Mouse (Mus musculus) liver, postnatal 0 days (tissue): ENCODE results near the gene Igsf3. TPM values are rescaled to one million over a fixed set of nuclear protein-coding genes. Genes with fewer than 3 reads are reported as not detected.

Source experiments
- ATAC-seq: fragments of 200-750 bp; cut with Nextera tagmentation; 2 replicates; pipeline ENCODE4 v1.8.0; 2017; ENCODE audit warnings: mild to moderate bottlenecking, moderate library complexity
- DNase-seq: peaks from one replicate; pipeline ENCODE4 v3.0.0-alpha.2; 2016
- H3K27ac ChIP-seq: fragments of 300-500 bp; sonication (generic); 2 replicates; pipeline ENCODE4 v1.5.1; 2014; ENCODE audit warnings: antibody characterized with exemption, moderate library complexity, mild to moderate bottlenecking, low read depth
- H3K27me3 ChIP-seq: fragments of 300-500 bp; sonication (generic); 2 replicates; pipeline ENCODE4 v1.6.1; 2014; ENCODE audit warnings: low read length, control low read depth, mixed read lengths; ENCODE audit not compliant: insufficient read depth
- H3K36me3 ChIP-seq: fragments of 300-500 bp; sonication (generic); replicated peaks from 2 replicates; pipeline ENCODE4 v1.6.1; 2014; ENCODE audit warnings: mild to moderate bottlenecking, control low read depth, low read length, moderate library complexity, mixed read lengths; ENCODE audit not compliant: insufficient read depth
- H3K4me1 ChIP-seq: fragments of 300-500 bp; sonication (generic); 2 replicates; pipeline ENCODE4 v1.6.1; 2014; ENCODE audit warnings: antibody characterized with exemption, mild to moderate bottlenecking, control low read depth; ENCODE audit not compliant: insufficient read depth
- H3K4me2 ChIP-seq: fragments of 300-500 bp; sonication (generic); 2 replicates; pipeline ENCODE4 v1.6.1; 2014; ENCODE audit warnings: low read depth, mild to moderate bottlenecking, low read length, moderate library complexity, mixed read lengths
- H3K4me3 ChIP-seq: fragments of 300-500 bp; sonication (generic); 2 replicates; pipeline ENCODE4 v1.5.1; 2014; ENCODE audit warnings: low read depth, low read length
- H3K9ac ChIP-seq: fragments of 300-500 bp; sonication (generic); replicated peaks from 2 replicates; pipeline ENCODE4 v1.6.1; 2014; ENCODE audit warnings: mild to moderate bottlenecking, moderate library complexity
- H3K9me3 ChIP-seq: fragments of 300-500 bp; sonication (generic); 2 replicates; pipeline ENCODE4 v1.6.1; 2016; ENCODE audit warnings: mild to moderate bottlenecking, control low read depth, low read length, mixed read lengths
- CTCF ChIP-seq: sonication (generic); IDR thresholded peaks from 2 replicates; pipeline ENCODE4 v1.5.1; 2016; ENCODE audit warnings: antibody characterized with exemption, low read depth
- EP300 ChIP-seq: IDR thresholded peaks from 2 replicates; pipeline ENCODE4 v1.6.1; 2016; ENCODE audit warnings: antibody characterized with exemption, low read depth, mild to moderate bottlenecking
- WGBS: fragments of 180-500 bp; shearing (Covaris S2); extraction: QIAGEN DNeasy Blood & Tissue Kit; methylation state at CpG from one replicate; pipeline ENCODE4 v1.1.7; 2014; ENCODE audit not compliant: insufficient replicate concordance; 5-methylcytosine and 5-hydroxymethylcytosine counted together
- polyA plus RNA-seq: library from polyadenylated mRNA; unstranded; fragments of >200 nt; fragmentation: Nextera tagmentation; extraction: Ambion mirVana; gene quantifications from 2 replicates; pipeline ENCODE4 v1.2.1, GENCODE M21; 2015

Gene Igsf3
- polyA plus RNA-seq, 1 experiment from 2014 or later: 1.7 TPM

DNA sequence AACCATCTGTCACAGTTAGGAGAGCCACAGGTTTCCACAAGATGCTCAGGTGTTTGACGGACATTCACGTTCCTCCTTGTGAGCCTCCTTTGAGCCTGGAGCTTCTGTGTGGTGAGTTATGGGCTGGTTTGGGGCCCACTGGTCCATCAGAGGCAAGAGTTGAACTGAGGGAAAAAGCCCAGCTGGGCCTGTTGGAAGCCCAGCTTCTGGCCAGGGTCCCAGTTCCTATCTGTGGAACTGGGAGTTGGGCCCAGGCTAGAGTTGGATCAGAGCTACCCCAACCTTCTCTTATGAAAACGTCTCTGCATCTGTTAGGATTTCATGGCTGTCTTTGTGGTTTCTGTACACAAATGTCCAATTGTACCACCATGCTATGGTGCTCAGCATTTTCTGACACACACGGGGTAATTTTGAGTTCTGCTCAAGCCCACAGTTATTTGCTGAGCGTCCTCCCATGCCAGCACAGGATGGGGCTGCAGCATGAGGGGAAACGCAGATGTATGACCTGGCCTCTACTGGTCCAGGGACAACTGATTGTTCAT lies 16.3 kb downstream of the Igsf3 start:
- no peak overlapping the region for H3K27ac ChIP-seq
- no peak overlapping the region for H3K4me3 ChIP-seq
- peaks cover 3% of the 10 kb centered on the region; the same call in 1 of the 2 replicates for H3K4me1 ChIP-seq
- no peak for TF ChIP-seq CTCF
- TF ChIP-seq EP300: no peak
- H3K36me3 ChIP-seq: no peaks in the 10 kb centered on the region
- H3K9ac ChIP-seq: no peak overlapping the region
- no peaks in the 10 kb centered on the region for H3K9me3 ChIP-seq
- H3K4me2 ChIP-seq: no peak overlapping the region
- DNase-seq (no peak), ATAC-seq (no peak)
- H3K27me3 ChIP-seq: 0 out of 2 replicates have a peak, but pooled peaks cover 4% of the 10 kb centered on the region
- 74% methylated on average over 6 of the region's 6 CpGs for WGBS

DNA sequence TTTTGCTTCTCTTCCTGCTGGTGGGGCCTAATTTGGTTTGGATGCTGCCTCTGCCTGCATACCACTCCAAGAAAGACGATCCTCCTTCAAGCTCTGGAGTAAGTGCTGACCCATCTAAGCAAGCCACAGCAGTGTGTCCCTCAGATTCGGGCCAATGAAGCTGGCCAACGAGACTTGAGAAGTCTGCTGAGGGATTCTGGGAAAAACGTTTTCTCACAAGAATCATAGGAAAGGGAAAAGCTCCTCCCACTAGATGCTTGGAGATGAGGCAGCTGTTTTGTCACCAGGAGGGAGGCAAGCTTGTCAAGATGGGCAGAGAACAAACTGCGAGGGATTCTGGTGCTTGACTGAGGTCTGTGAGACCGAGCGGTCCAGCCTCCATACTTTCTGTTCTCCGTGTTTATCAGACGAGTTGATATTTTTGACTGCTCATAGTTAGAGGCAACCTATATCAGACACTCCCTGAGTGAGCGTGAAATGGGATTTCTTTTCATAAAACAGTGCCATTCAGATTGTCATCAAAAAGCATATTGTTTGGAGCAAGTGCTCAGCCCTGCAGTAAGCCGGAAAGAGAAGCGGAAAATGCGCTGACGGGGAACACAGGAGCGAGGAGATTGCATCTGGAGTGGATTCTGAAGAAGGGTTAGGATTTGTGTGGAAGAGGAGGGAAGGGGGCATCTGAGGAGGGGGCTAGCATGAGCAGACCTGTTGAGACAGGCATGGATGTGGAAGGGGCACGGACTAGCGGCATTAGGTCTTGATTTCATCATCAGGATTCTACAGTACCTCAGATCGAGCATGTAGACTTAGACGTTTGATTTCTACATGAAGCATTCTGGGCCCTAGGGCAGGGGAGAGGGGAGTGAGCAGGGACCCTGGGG lies 17.0 kb downstream of the Igsf3 start:
- H3K4me2 ChIP-seq: no peak overlapping the region
- no peak for DNase-seq
- H3K36me3 ChIP-seq: no peaks in the 10 kb centered on the region
- H3K27me3 ChIP-seq: no peaks in the 10 kb centered on the region
- H3K9me3 ChIP-seq: no peaks in the 10 kb centered on the region
- peaks cover 3% of the 10 kb centered on the region; the same call in 1 of the 2 replicates for H3K4me1 ChIP-seq
- no peak for TF ChIP-seq CTCF
- TF ChIP-seq EP300: no peak
- H3K4me3 ChIP-seq: no peak overlapping the region
- no peak for ATAC-seq
- no peak overlapping the region for H3K9ac ChIP-seq
- H3K27ac ChIP-seq: no peak overlapping the region
- WGBS: 83% methylated on average over 19 of the region's 19 CpGs

DNA sequence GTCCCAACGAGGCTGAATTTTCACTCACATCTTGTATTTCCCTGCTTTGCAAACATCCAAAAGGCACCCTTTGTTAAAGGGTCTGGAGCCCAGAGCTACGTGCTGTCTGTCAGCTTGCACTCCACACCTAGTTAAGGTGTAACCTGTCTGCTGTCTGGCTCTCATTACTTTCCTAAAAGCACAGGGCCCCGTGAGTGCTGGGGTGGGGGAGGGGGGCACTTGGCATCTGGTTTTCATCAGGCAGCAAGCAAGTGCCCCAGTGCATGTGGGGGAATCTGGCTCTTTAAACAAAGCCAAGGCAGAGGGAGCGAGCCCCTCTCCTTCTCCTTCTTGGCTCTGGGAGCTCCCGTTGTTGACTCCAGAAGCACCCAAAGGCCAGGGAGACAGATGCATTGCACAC lies 18.5 kb downstream of the Igsf3 start:
- Histone ChIP-seq H3K4me3 (no peak overlapping the region), H3K4me2 (no peak overlapping the region), H3K4me1 (peaks cover 3% of the 10 kb centered on the region; the same call in 1 of the 2 replicates), H3K36me3 (no peaks in the 10 kb centered on the region), H3K27ac (no peak overlapping the region), H3K27me3 (no peaks in the 10 kb centered on the region), H3K9ac (no peak overlapping the region), H3K9me3 (no peaks in the 10 kb centered on the region)
- ATAC-seq (no peak), DNase-seq (no peak)
- 65% methylated on average over 5 of the region's 5 CpGs for WGBS
- TF ChIP-seq EP300 (no peak), CTCF (no peak)

- Histone ChIP-seq H3K4me3 (no peak overlapping the region), H3K4me2 (no peak overlapping the region), H3K9me3 (no peaks in the 10 kb centered on the region), H3K4me1 (peaks cover 3% of the 10 kb centered on the region; the same call in 1 of the 2 replicates), H3K36me3 (no peaks in the 10 kb centered on the region), H3K27me3 (no peaks in the 10 kb centered on the region), H3K9ac (no peak overlapping the region), H3K27ac (no peak overlapping the region)
- 73% methylated on average over 3 of the region's 3 CpGs for WGBS
- DNase-seq (no peak), ATAC-seq (no peak)
- no peak for TF ChIP-seq CTCF
- TF ChIP-seq EP300: no peak
Measured at GRCm38 (mm10) chr3:101396061-101396460, 19.2 kb downstream of the Igsf3 start.

- DNase-seq (no peak), ATAC-seq (no peak)
- H3K9me3 ChIP-seq: no peaks in the 10 kb centered on the region
- WGBS: 45% methylated on average over 13 of the region's 13 CpGs
- H3K27ac ChIP-seq: no peak overlapping the region
- H3K36me3 ChIP-seq: no peaks in the 10 kb centered on the region
- peaks cover 3% of the 10 kb centered on the region; the same call in 1 of the 2 replicates for H3K4me1 ChIP-seq
- TF ChIP-seq EP300: no peak
- no peak for TF ChIP-seq CTCF
- no peak overlapping the region for H3K4me3 ChIP-seq
- H3K27me3 ChIP-seq: no peaks in the 10 kb centered on the region
- H3K9ac ChIP-seq: no peak overlapping the region
- no peak overlapping the region for H3K4me2 ChIP-seq
Measured at GRCm38 (mm10) chr3:101396726-101397263, 19.9 kb downstream of the Igsf3 start.

DNA sequence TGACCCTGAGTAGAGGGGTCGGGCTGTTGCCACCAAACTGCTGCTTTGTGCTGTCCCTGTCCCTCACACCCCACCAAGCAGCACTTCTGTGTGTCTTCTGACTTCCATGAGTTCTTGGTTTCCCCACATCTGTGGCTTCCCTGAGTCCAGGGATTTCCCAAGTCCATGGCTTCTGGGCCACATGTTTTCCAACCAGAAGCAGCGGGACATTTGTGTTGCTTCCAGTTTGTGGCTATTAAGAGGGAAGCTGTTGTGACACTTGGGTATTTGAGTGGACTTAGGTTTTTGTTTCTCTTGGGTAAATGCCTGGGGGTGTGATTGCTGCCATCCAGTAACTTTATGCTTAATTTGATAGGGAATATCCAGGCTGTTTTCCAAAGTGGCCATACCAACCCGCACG lies 20.5 kb downstream of the Igsf3 start:
- H3K4me3 ChIP-seq: no peak overlapping the region
- 76% methylated on average over 4 of the region's 4 CpGs for WGBS
- TF ChIP-seq CTCF: no peak
- no peak overlapping the region for H3K9ac ChIP-seq
- no peak for ATAC-seq
- no peak overlapping the region for H3K4me2 ChIP-seq
- H3K36me3 ChIP-seq: no peaks in the 10 kb centered on the region
- H3K27ac ChIP-seq: no peak overlapping the region
- no peak for DNase-seq
- H3K4me1 ChIP-seq: peaks cover 3% of the 10 kb centered on the region; the same call in 1 of the 2 replicates
- no peaks in the 10 kb centered on the region for H3K27me3 ChIP-seq
- no peaks in the 10 kb centered on the region for H3K9me3 ChIP-seq
